Mouse (Mus musculus): ENCODE measurements at regions not wholly inside any gene's neighbourhood (a gene's known extent, or its start where the extent isn't known, plus 50 kb on each side); places are given as distances from the start of the nearest gene placed in this dataset.

- DNase-seq: no peak
These were observed 132.7 kb upstream of the Myt1l start for GRCm38 (mm10) chr12:29395401-29395982.

GRCm38 (mm10) chr12:29404434-29404833 is 123.8 kb upstream of the Myt1l start:
- DNase-seq: no peak

GRCm38 (mm10) chr12:29409336-29410055 is 118.7 kb upstream of the Myt1l start:
- no peak for DNase-seq

GRCm38 (mm10) chr12:29433936-29434335 is 94.2 kb upstream of the Myt1l start:
- DNase-seq: no peak

- DNase-seq: no peak
These were observed 88.7 kb upstream of the Myt1l start for GRCm38 (mm10) chr12:29439343-29440019.

GRCm38 (mm10) chr12:29465201-29465600 is 63.0 kb upstream of the Myt1l start:
- DNase-seq: peak; percentile 9
